Mouse (Mus musculus): Measurements from ENCODE around the gene Car3. TPM values are rescaled to one million over a fixed set of nuclear protein-coding genes. Genes with fewer than 3 reads are reported as not detected.

The Car3 gene
- polyA plus RNA-seq, 1 experiment from 2014 or later, result 21.0 TPM

- H3K4me2 ChIP-seq (replicated peaks; ENCODE audit: low read depth, low read length), result no peak overlapping the region
- no peak overlapping the region for H3K9ac ChIP-seq (replicated peaks; ENCODE audit: low read length)
- ATAC-seq (ENCODE audit: low FRiP score, low TSS enrichment), result no peak
These were observed 21.5 kb downstream of the Car3 start for GRCm38 (mm10) chr3:14884826-14885225.

GRCm38 (mm10) chr3:14886102-14887098 lies 23.1 kb downstream of the Car3 start, which contains the start of gene Car2:
Gene Car2, plus strand, starts transcription at chr3:14886273.
- H3K27ac ChIP-seq (ENCODE audit: low read length), result peak within 1 kb of the TSS; percentile 66
- H3K36me3 ChIP-seq (ENCODE audit: insufficient read depth, low read length), result no peaks in the 10 kb centered on the region
- H3K9me3 ChIP-seq (ENCODE audit: low read length), result no peaks in the 10 kb centered on the region
- ATAC-seq (ENCODE audit: low FRiP score, low TSS enrichment), result peak; percentile 92
- no peaks in the 10 kb centered on the region; the same call in 1 of the 2 replicates for H3K27me3 ChIP-seq (ENCODE audit: insufficient read depth, low read length)
- peak within 1 kb of the TSS; percentile 87 for H3K4me2 ChIP-seq (replicated peaks; ENCODE audit: low read depth, low read length)
- under 1% methylated on average over 89 of the region's 95 CpGs for WGBS
- peaks cover 14% of the 10 kb centered on the region for H3K4me1 ChIP-seq (ENCODE audit: insufficient read depth, low read length)
- H3K9ac ChIP-seq (replicated peaks; ENCODE audit: low read length), result peak within 1 kb of the TSS; percentile 85
- H3K4me3 ChIP-seq (ENCODE audit: low read length), result peak within 1 kb of the TSS; percentile 82

More at GRCm38 (mm10) chr3:14884826-14885225, 21.5 kb downstream of the Car3 start:
- H3K4me1 ChIP-seq (ENCODE audit: insufficient read depth, low read length), result peaks cover 11% of the 10 kb centered on the region
- no peaks in the 10 kb centered on the region for H3K9me3 ChIP-seq (ENCODE audit: low read length)
- no peak overlapping the region for H3K27ac ChIP-seq (ENCODE audit: low read length)
- no peaks in the 10 kb centered on the region for H3K36me3 ChIP-seq (ENCODE audit: insufficient read depth, low read length)
- no peak overlapping the region for H3K4me3 ChIP-seq (ENCODE audit: low read length)
- no peaks in the 10 kb centered on the region; the same call in 1 of the 2 replicates for H3K27me3 ChIP-seq (ENCODE audit: insufficient read depth, low read length)

- no peak overlapping the region for H3K27ac ChIP-seq (ENCODE audit: low read length)
- H3K27me3 ChIP-seq (ENCODE audit: insufficient read depth, low read length), result no peaks in the 10 kb centered on the region; the same call in 1 of the 2 replicates
- no peak for ATAC-seq (ENCODE audit: low FRiP score, low TSS enrichment)
- WGBS, result 39% methylated on average over 11 of the region's 11 CpGs
- no peaks in the 10 kb centered on the region for H3K36me3 ChIP-seq (ENCODE audit: insufficient read depth, low read length)
- peaks cover 14% of the 10 kb centered on the region for H3K4me1 ChIP-seq (ENCODE audit: insufficient read depth, low read length)
- peak overlapping the region; percentile 85 for H3K9ac ChIP-seq (replicated peaks; ENCODE audit: low read length)
- peak overlapping the region; percentile 87 for H3K4me2 ChIP-seq (replicated peaks; ENCODE audit: low read depth, low read length)
- no peaks in the 10 kb centered on the region for H3K9me3 ChIP-seq (ENCODE audit: low read length)
- peak overlapping the region; percentile 82 for H3K4me3 ChIP-seq (ENCODE audit: low read length)
These were observed 23.9 kb downstream of the Car3 start for GRCm38 (mm10) chr3:14887134-14887666.

- no peak for ATAC-seq (ENCODE audit: low FRiP score, low TSS enrichment)
- no peak overlapping the region for H3K27ac ChIP-seq (ENCODE audit: low read length)
- peaks cover 14% of the 10 kb centered on the region for H3K4me1 ChIP-seq (ENCODE audit: insufficient read depth, low read length)
- H3K36me3 ChIP-seq (ENCODE audit: insufficient read depth, low read length), result no peaks in the 10 kb centered on the region
- no peaks in the 10 kb centered on the region for H3K9me3 ChIP-seq (ENCODE audit: low read length)
- H3K4me2 ChIP-seq (replicated peaks; ENCODE audit: low read depth, low read length), result peak overlapping the region; percentile 18; the same call in 1 of the 2 replicates
- no peak overlapping the region for H3K9ac ChIP-seq (replicated peaks; ENCODE audit: low read length)
- 80% methylated on average over 10 of the region's 10 CpGs for WGBS
- peak overlapping the region; percentile 82 for H3K4me3 ChIP-seq (ENCODE audit: low read length)
- no peaks in the 10 kb centered on the region; the same call in 1 of the 2 replicates for H3K27me3 ChIP-seq (ENCODE audit: insufficient read depth, low read length)
These were observed 24.5 kb downstream of the Car3 start for GRCm38 (mm10) chr3:14887686-14888295.

- no peak for ATAC-seq (ENCODE audit: low FRiP score, low TSS enrichment)
- no peak overlapping the region for H3K9ac ChIP-seq (replicated peaks; ENCODE audit: low read length)
- H3K4me3 ChIP-seq (ENCODE audit: low read length), result no peak overlapping the region
- no peaks in the 10 kb centered on the region for H3K36me3 ChIP-seq (ENCODE audit: insufficient read depth, low read length)
- no peak overlapping the region for H3K27ac ChIP-seq (ENCODE audit: low read length)
- H3K27me3 ChIP-seq (ENCODE audit: insufficient read depth, low read length), result no peaks in the 10 kb centered on the region; the same call in 1 of the 2 replicates
- WGBS, result 48% methylated on average over 2 of the region's 2 CpGs
- no peak overlapping the region; the same call in 1 of the 2 replicates for H3K4me2 ChIP-seq (replicated peaks; ENCODE audit: low read depth, low read length)
- no peaks in the 10 kb centered on the region for H3K9me3 ChIP-seq (ENCODE audit: low read length)
- H3K4me1 ChIP-seq (ENCODE audit: insufficient read depth, low read length), result peaks cover 14% of the 10 kb centered on the region
These were observed 25.2 kb downstream of the Car3 start for GRCm38 (mm10) chr3:14888549-14888948.

- ATAC-seq (ENCODE audit: low FRiP score, low TSS enrichment), result no peak
- Histone ChIP-seq H3K4me3 (ENCODE audit: low read length) (no peak overlapping the region; the same call in 1 of the 2 replicates), H3K9me3 (ENCODE audit: low read length) (no peaks in the 10 kb centered on the region), H3K9ac (replicated peaks; ENCODE audit: low read length) (no peak overlapping the region; the same call in 1 of the 2 replicates), H3K27ac (ENCODE audit: low read length) (0 out of 2 replicates have a peak overlapping the region, but pooled peaks have one; percentile 18), H3K36me3 (ENCODE audit: insufficient read depth, low read length) (no peaks in the 10 kb centered on the region), H3K4me2 (replicated peaks; ENCODE audit: low read depth, low read length) (no peak overlapping the region), H3K4me1 (ENCODE audit: insufficient read depth, low read length) (peaks cover 14% of the 10 kb centered on the region), H3K27me3 (ENCODE audit: insufficient read depth, low read length) (no peaks in the 10 kb centered on the region; the same call in 1 of the 2 replicates)
- WGBS, result 51% methylated on average over 2 of the region's 2 CpGs
These were observed 25.8 kb downstream of the Car3 start for GRCm38 (mm10) chr3:14889085-14889484.

GRCm38 (mm10) chr3:14889716-14890409 lies 26.6 kb downstream of the Car3 start:
- Histone ChIP-seq H3K4me2 (replicated peaks; ENCODE audit: low read depth, low read length) (no peak overlapping the region), H3K4me1 (ENCODE audit: insufficient read depth, low read length) (peaks cover 14% of the 10 kb centered on the region), H3K27me3 (ENCODE audit: insufficient read depth, low read length) (no peaks in the 10 kb centered on the region; the same call in 1 of the 2 replicates), H3K27ac (ENCODE audit: low read length) (no peak overlapping the region), H3K9ac (replicated peaks; ENCODE audit: low read length) (no peak overlapping the region), H3K9me3 (ENCODE audit: low read length) (no peaks in the 10 kb centered on the region), H3K36me3 (ENCODE audit: insufficient read depth, low read length) (no peaks in the 10 kb centered on the region), H3K4me3 (ENCODE audit: low read length) (no peak overlapping the region)
- 70% methylated on average over 4 of the region's 4 CpGs for WGBS
- no peak for ATAC-seq (ENCODE audit: low FRiP score, low TSS enrichment)

GRCm38 (mm10) chr3:14892991-14893390 lies 29.7 kb downstream of the Car3 start:
- Histone ChIP-seq H3K27ac (ENCODE audit: low read length) (no peak overlapping the region), H3K4me3 (ENCODE audit: low read length) (no peak overlapping the region), H3K9ac (replicated peaks; ENCODE audit: low read length) (no peak overlapping the region), H3K27me3 (ENCODE audit: insufficient read depth, low read length) (no peaks in the 10 kb centered on the region), H3K4me2 (replicated peaks; ENCODE audit: low read depth, low read length) (no peak overlapping the region), H3K4me1 (ENCODE audit: insufficient read depth, low read length) (peaks cover 13% of the 10 kb centered on the region), H3K9me3 (ENCODE audit: low read length) (no peaks in the 10 kb centered on the region), H3K36me3 (ENCODE audit: insufficient read depth, low read length) (no peaks in the 10 kb centered on the region)
- ATAC-seq (ENCODE audit: low FRiP score, low TSS enrichment), result no peak
- 74% methylated on average over 3 of the region's 3 CpGs for WGBS

GRCm38 (mm10) chr3:14893700-14894099 lies 30.4 kb downstream of the Car3 start:
- Histone ChIP-seq H3K27me3 (ENCODE audit: insufficient read depth, low read length) (no peaks in the 10 kb centered on the region), H3K4me3 (ENCODE audit: low read length) (no peak overlapping the region), H3K4me1 (ENCODE audit: insufficient read depth, low read length) (peaks cover 13% of the 10 kb centered on the region; the same call in 1 of the 2 replicates), H3K4me2 (replicated peaks; ENCODE audit: low read depth, low read length) (no peak overlapping the region), H3K36me3 (ENCODE audit: insufficient read depth, low read length) (no peaks in the 10 kb centered on the region), H3K9ac (replicated peaks; ENCODE audit: low read length) (no peak overlapping the region), H3K9me3 (ENCODE audit: low read length) (no peaks in the 10 kb centered on the region), H3K27ac (ENCODE audit: low read length) (no peak overlapping the region)
- WGBS, result 61% methylated on average over 5 of the region's 5 CpGs
- no peak for ATAC-seq (ENCODE audit: low FRiP score, low TSS enrichment)
